8 mouse cellular contexts compared by ENCODE assay signal in the genomic region with DNA sequence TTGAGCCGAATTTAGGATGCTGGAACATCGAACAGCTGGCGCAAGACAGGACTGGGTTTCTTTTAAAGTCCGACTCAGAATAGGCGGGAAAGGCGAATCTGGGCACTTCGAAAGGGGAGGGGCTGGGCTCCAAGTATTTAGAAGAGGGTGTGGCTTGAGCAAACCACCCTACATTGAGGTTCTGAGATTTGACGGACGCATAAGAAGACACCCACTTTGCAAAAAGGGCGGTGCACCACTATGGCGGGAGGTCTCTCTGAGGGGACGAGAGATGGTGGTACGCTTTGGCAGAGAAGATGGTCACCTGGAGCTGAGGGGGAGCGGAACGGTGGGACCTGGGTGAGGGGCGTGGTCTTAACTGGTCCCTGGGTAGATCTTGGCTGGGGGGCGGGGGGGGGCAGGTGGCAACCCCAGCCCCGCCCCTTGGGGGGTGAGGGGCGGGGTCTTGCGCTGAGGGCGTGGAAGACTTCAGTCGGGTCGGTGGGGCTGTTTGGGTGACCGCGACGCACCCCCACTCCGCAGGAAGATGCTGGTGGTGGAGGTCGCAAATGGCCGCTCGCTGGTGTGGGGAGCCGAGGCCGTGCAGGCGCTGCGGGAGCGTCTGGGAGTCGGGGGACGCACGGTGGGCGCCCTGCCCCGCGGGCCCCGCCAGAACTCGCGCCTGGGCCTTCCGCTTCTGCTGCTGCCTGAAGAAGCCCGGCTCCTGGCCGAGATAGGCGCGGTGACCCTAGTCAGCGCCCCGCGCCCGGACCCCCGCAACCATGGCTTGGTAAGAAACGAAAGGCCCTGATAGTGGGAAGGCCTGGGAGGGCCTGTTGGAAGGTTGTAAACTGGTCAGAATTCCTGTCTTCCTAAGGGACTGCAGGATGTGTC. TPM values are rescaled to one million over a fixed set of nuclear protein-coding genes. Genes with fewer than 3 reads are reported as not detected.
A peak's percentile ranks its signal among the peaks of the same experiment; 100 is the strongest.
DNase-seq lines count a peak whose midpoint lies in the region; ATAC-seq and TF ChIP-seq lines count a peak whose summit lies in the region.

No protein-coding gene starts in this region.

- TF ChIP-seq POLR2A in kidney, adult 2 months (IDR thresholded peaks at IDR 0.05; ENCODE audit: low read depth, low read length) = no peak
- peak; percentile 47 for TF ChIP-seq POLR2A in myocyte (IDR thresholded peaks at IDR 0.05; ENCODE audit: insufficient read length, low read depth)

- no peaks in the 10 kb centered on the region; the same call in 1 of the 2 replicates for H3K4me1 ChIP-seq in kidney, adult 2 months (ENCODE audit: control insufficient read depth, insufficient read depth, low read length)
- H3K4me1 ChIP-seq in liver, embryonic 12.5 days = peaks cover 39% of the 10 kb centered on the region

- no peaks in the 10 kb centered on the region for H3K36me3 ChIP-seq in kidney, adult 2 months (ENCODE audit: control insufficient read depth, insufficient read depth, low read length)
- H3K36me3 ChIP-seq in liver, embryonic 12.5 days = peaks cover 34% of the 10 kb centered on the region
- no peaks in the 10 kb centered on the region for H3K36me3 ChIP-seq in myocyte (ENCODE audit: control insufficient read depth, insufficient read depth)
- peaks cover 7% of the 10 kb centered on the region for H3K36me3 ChIP-seq in splenic B cell, adult 2 months (ENCODE audit: control insufficient read depth, insufficient read depth, low read length, poor library complexity, severe bottlenecking)

- peak overlapping the region; percentile 64 for H3K4me3 ChIP-seq in kidney, adult 2 months (ENCODE audit: insufficient read depth, low read depth, low read length)
- peak overlapping the region; percentile 71 for H3K4me3 ChIP-seq in liver, embryonic 12.5 days
- H3K4me3 ChIP-seq in myocyte = peak overlapping the region; percentile 56

- peak overlapping the region; percentile 92 for H3K27ac ChIP-seq in kidney, adult 2 months (ENCODE audit: insufficient read depth, low read depth, low read length)
- H3K27ac ChIP-seq in liver, embryonic 12.5 days = peak overlapping the region; percentile 87

- peaks cover 16% of the 10 kb centered on the region for H3K79me2 ChIP-seq in myocyte (ENCODE audit: control insufficient read depth, insufficient read depth)

- under 1% methylated on average over 54 of the region's 55 CpGs for WGBS in kidney, adult 2 months
- under 1% methylated on average over 53 of the region's 55 CpGs for WGBS in liver, embryonic 12.5 days (ENCODE audit: insufficient replicate concordance)

- peak; percentile 76 to 79 for DNase-seq in B cell, adult 2 months
- DNase-seq in adrenal gland, postnatal 10 days = peak; percentile 82
- peak; percentile 87 for DNase-seq in embryo, embryonic 9.5 days (ENCODE audit: extremely low spot score)
- peak; percentile 71 for DNase-seq in heart, adult 8-10 months (ENCODE audit: low spot score)
- peak; percentile 90 for DNase-seq in kidney, adult 2 months
- DNase-seq in splenic B cell, adult 2 months (ENCODE audit: low read depth, low spot score) = peak; percentile 89

- H3K9me3 ChIP-seq in liver, embryonic 12.5 days (replicated peaks) = no peaks in the 10 kb centered on the region

- H3K27me3 ChIP-seq in kidney, adult 2 months (replicated peaks; ENCODE audit: control insufficient read depth, insufficient read depth, low read length) = no peaks in the 10 kb centered on the region
- H3K27me3 ChIP-seq in liver, embryonic 12.5 days (replicated peaks) = no peaks in the 10 kb centered on the region
- no peaks in the 10 kb centered on the region for H3K27me3 ChIP-seq in myocyte (ENCODE audit: control insufficient read depth, insufficient read depth, insufficient read length)
- no peaks in the 10 kb centered on the region for H3K27me3 ChIP-seq in splenic B cell, adult 2 months (ENCODE audit: control insufficient read depth, insufficient read depth, low read length, poor library complexity, severe bottlenecking)

- H3K4me2 ChIP-seq in liver, embryonic 12.5 days = peak overlapping the region; percentile 96
- H3K4me2 ChIP-seq in myocyte (ENCODE audit: low read depth) = peak overlapping the region; percentile 87

- TF ChIP-seq CTCF in kidney, adult 2 months (conservative IDR thresholded peaks at IDR 0.05; ENCODE audit: insufficient read depth, insufficient read length, low read depth, low read length) = no peak

- ATAC-seq in liver, embryonic 12.5 days = peak; percentile 45

- H3ac ChIP-seq in myocyte (ENCODE audit: control insufficient read depth, insufficient read length) = peak overlapping the region; percentile 70

- peak overlapping the region; percentile 82 for H3K9ac ChIP-seq in liver, embryonic 12.5 days

TF ChIP-seq in myocyte, 11 proteins besides CTCF, POLR2A, EP300 and RAD21:
- TF ChIP-seq REST (IDR thresholded peaks at IDR 0.05; ENCODE audit: insufficient read depth, insufficient read length) (no peak), MYOG (IDR thresholded peaks at IDR 0.05; ENCODE audit: control insufficient read depth in 1 of 3, insufficient read depth in 1 of 3, insufficient read length in 2 of 3, low read depth in 2 of 3) (no peak), USF1 (IDR thresholded peaks at IDR 0.05; ENCODE audit: low read depth) (no peak), TCF12 (IDR thresholded peaks at IDR 0.05; ENCODE audit: insufficient read depth, poor library complexity, severe bottlenecking) (no peak), CEBPB (IDR thresholded peaks at IDR 0.05; ENCODE audit: insufficient read depth, poor library complexity, severe bottlenecking) (no peak), POLR2AphosphoS2 (IDR thresholded peaks at IDR 0.05; ENCODE audit: insufficient read length, low read depth) (no peak), TCF3 (IDR thresholded peaks at IDR 0.05; ENCODE audit: insufficient read length, low read depth) (no peak), MYOD1 (IDR thresholded peaks at IDR 0.05; ENCODE audit: control insufficient read depth in 1 of 3, insufficient read length in 2 of 3, low read depth in 2 of 3) (no peak), E2F4 (IDR thresholded peaks at IDR 0.05; ENCODE audit: insufficient read depth) (no peak), SRF (IDR thresholded peaks at IDR 0.05; ENCODE audit: control insufficient read depth, insufficient read length, low read depth) (no peak), MAX (IDR thresholded peaks at IDR 0.05; ENCODE audit: low read depth) (no peak)

RNA-seq across cellular contexts. Expression of a gene that starts 1.0 kb away (rescaled TPM):
- 10 to 100 TPM; 48.7 to 59.6 TPM for total RNA-seq in adrenal gland, postnatal 10 days (2021)
- 10 to 100 TPM; 19.2 to 23.5 (median 22.3) TPM for total RNA-seq in heart, adult 8-10 months (2022)
- 56.2 and 61.4 TPM in 2 replicates for polyA plus RNA-seq in kidney, adult 2 months (2012; rRNA removed)
- 24.9 and 27.5 TPM in 2 replicates for polyA plus RNA-seq in liver, embryonic 12.5 days (2016; fragmentation: Nextera tagmentation; extraction: Ambion mirVana)
- polyA plus RNA-seq in myocyte (2012; fragmentation: generic; extraction: Trizol) = 29.9 TPM

RNA-seq across cellular contexts. Expression of a gene that starts 1.6 kb away (rescaled TPM):
- 100 to 1,000 TPM in 1 of 2 experiments, 10 to 100 TPM in 1; 99.1 to 114 TPM for total RNA-seq in adrenal gland, postnatal 10 days (2021)
- total RNA-seq in heart, adult 8-10 months (2022) = 10 to 100 TPM; 65.3 to 88.1 (median 74.1) TPM
- 88.2 and 105 TPM in 2 replicates for polyA plus RNA-seq in kidney, adult 2 months (2012; rRNA removed)
- 59.0 and 60.3 TPM in 2 replicates for polyA plus RNA-seq in liver, embryonic 12.5 days (2016; fragmentation: Nextera tagmentation; extraction: Ambion mirVana)
- polyA plus RNA-seq in myocyte (2012; fragmentation: generic; extraction: Trizol) = 93.9 TPM

RNA-seq across cellular contexts. Expression of a gene that starts 9.5 kb away (rescaled TPM):
- total RNA-seq in adrenal gland, postnatal 10 days (2021) = 1,000 to 10,000 TPM; 1,078 to 1,086 TPM
- total RNA-seq in heart, adult 8-10 months (2022) = 100 to 1,000 TPM; 559 to 671 (median 596) TPM
- polyA plus RNA-seq in kidney, adult 2 months (2012; rRNA removed) = 1,031 and 1,047 TPM in 2 replicates
- 1,310 and 1,334 TPM in 2 replicates for polyA plus RNA-seq in liver, embryonic 12.5 days (2016; fragmentation: Nextera tagmentation; extraction: Ambion mirVana)
- polyA plus RNA-seq in myocyte (2012; fragmentation: generic; extraction: Trizol) = 2,199 TPM

RNA-seq across cellular contexts. Expression of a gene that starts 17.0 kb away (rescaled TPM):
- 1 to 10 TPM; 8.6 to 9.2 TPM for total RNA-seq in adrenal gland, postnatal 10 days (2021)
- 1 to 10 TPM in 1 of 4 experiments, under 1 TPM in 3; 0.66 to 1.1 (median 0.80) TPM for total RNA-seq in heart, adult 8-10 months (2022)
- 45.5 and 62.2 TPM in 2 replicates for polyA plus RNA-seq in kidney, adult 2 months (2012; rRNA removed)
- polyA plus RNA-seq in liver, embryonic 12.5 days (2016; fragmentation: Nextera tagmentation; extraction: Ambion mirVana) = 6.9 and 8.1 TPM in 2 replicates
- polyA plus RNA-seq in myocyte (2012; fragmentation: generic; extraction: Trizol) = 1.2 TPM

RNA-seq across cellular contexts. Expression of a gene that starts 25.9 kb away (rescaled TPM):
- total RNA-seq in adrenal gland, postnatal 10 days (2021) = 1 to 10 TPM; 2.3 to 2.5 TPM
- 1 to 10 TPM; 1.4 to 3.4 (median 1.6) TPM for total RNA-seq in heart, adult 8-10 months (2022)
- 3.2 and 5.4 TPM in 2 replicates for polyA plus RNA-seq in kidney, adult 2 months (2012; rRNA removed)
- polyA plus RNA-seq in liver, embryonic 12.5 days (2016; fragmentation: Nextera tagmentation; extraction: Ambion mirVana) = 0.91 and 0.94 TPM in 2 replicates
- polyA plus RNA-seq in myocyte (2012; fragmentation: generic; extraction: Trizol) = 0.01 TPM

Comparison
In these comparisons a context has a peak if more than half of its experiments do, and no peak if none do; other contexts are left out.
1. Peak in every context shown above with its lines: DNase-seq, ATAC-seq, H3K4me3 ChIP-seq and H3K27ac ChIP-seq.